Mouse (Mus musculus): Measurements from ENCODE around the gene Ranbp6.

DNA sequence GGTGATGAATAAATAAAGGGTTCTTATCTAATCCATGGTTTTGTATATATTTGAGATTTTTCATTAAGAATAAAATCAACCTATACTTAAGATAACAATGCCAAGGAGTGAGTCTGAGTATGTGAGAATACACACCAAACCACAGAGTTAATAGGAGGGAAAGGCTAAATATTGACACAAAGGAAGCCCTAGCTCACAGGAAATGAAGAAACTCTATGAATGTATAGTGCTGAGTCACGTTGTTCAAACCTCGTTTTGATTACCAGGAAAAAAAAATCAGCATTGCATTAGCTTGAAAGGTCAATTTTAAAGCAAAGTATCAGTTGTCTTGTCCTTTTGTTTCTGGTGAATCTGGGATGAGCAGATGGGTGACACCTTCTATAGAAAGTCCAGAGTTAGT lies 12.2 kb upstream of the Ranbp6 start:
- TF ChIP-seq CTCF (IDR thresholded peaks at IDR 0.05; ENCODE audit: control insufficient read depth, insufficient read depth, insufficient read length): no peak
- TF ChIP-seq CEBPB (IDR thresholded peaks at IDR 0.05; ENCODE audit: low read depth): peak; percentile 23

Measured in C2C12 (cell line).